Mouse (Mus musculus): ENCODE measurements around the gene Lyve1.

- TF ChIP-seq CTCF (IDR thresholded peaks at IDR 0.05; ENCODE audit: low read depth, low read length) (no peak), GATA2 (IDR thresholded peaks at IDR 0.05; ENCODE audit: borderline replicate concordance, low read depth, low read length) (no peak), GATA1 (IDR thresholded peaks at IDR 0.05; ENCODE audit: borderline replicate concordance, low read length) (no peak), TAL1 (conservative IDR thresholded peaks at IDR 0.05; ENCODE audit: low read depth, low read length) (no peak), POLR2AphosphoS5 (IDR thresholded peaks at IDR 0.05; ENCODE audit: insufficient replicate concordance, low read depth, low read length) (no peak)
Measured at GRCm38 (mm10) chr7:110867116-110867515, 4.1 kb upstream of the Lyve1 start.
